Mouse (Mus musculus): ENCODE results near the gene Ptpn11.
"Not testable (repeated sequence)": the region's sequence is repeated elsewhere in the genome, so short reads cannot be mapped to it uniquely, and the experiment has no call there.

The Ptpn11 gene

DNA sequence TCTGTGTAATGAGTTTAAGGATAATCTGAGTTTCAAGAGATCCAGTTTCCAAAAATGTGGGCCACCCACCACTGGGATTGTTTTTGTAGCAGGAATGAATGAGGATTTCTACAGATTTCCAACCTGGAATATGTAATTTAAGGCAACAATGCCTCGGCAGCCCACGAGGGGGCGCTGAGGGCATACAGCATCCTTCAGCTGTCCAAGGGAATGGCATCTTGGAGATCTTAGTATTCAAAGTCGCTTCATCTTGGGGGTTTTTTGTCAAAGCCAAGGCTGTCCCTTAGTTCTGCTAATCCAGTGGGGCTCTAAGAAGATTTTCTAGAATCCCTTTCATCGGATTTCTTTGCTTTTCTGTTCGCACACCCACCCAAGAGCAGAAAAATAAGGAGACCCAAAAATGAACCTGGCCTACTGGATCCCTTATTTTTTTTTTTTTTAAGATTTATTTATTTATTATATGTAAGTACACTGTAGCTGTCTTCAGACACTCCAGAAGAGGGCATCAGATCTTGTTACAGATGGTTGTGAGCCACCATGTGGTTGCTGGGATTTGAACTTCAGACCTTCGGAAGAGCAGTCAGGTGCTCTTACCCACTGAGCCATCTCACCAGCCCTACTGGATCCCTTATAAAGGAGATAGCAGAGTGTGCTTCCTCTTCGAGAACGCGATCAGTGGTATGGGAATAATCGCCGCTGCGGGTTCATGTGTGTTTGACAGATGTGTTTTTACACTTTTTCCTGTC is 24.4 kb upstream of the Ptpn11 start:
- DNase-seq (ENCODE audit: low read depth, low spot score): peak; percentile 75

DNA sequence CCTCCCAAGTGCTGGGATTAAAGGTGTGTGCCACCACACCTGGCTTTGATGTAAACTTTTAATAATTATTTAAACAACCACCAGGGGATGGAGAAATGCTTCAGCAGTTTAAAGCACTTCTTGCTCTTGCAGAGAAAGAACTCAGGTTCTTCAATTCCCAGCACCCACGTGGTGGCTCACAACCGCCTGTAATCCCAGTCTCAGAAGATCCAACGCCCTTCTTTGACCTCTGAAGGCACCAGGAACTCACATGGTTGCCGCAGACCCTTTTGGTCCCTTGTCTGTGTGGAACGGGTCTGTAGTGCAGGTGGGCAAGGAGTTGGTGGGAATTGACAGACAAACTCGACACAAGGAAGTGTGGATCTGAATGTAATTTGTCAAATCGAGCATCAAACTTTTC is 23.5 kb upstream of the Ptpn11 start:
- no peak for DNase-seq (ENCODE audit: low read depth, low spot score)

DNA sequence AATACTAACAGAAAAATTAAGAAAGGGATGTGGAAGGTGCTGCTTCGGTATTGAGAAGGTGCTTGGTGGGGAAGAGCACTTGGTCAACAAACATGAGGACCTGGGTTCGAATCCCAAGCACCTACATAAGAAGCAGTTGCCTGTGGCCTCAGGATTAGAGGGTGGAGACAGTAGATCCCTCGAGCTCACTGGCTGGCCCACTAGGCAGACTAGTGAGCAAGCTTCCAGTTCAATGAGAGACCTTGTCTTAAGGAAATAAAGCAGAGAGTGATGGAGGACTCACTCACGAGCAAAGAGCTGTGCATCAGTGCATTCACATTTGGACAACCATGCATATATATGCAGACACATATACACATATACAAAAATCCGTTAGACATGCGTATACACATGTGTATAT is 20.9 kb upstream of the Ptpn11 start:
- no peak for DNase-seq (ENCODE audit: low read depth, low spot score)

DNA sequence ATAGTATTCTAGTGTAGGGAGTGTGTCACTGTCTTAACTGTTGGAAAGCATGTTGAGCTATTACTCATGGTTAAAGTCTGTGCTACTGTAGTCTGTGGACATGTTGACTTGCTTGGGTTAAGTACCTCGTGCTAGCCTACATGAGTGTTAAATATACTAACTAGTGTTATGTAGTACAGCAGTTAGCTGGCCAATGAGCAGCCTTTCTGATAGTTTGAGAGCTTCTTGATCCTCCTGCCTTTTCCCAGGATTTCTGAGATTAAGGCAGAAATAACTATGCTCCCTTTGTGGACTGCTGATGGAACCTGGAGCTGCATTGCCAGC is 19.4 kb upstream of the Ptpn11 start:
- DNase-seq (ENCODE audit: low read depth, low spot score): no peak

DNA sequence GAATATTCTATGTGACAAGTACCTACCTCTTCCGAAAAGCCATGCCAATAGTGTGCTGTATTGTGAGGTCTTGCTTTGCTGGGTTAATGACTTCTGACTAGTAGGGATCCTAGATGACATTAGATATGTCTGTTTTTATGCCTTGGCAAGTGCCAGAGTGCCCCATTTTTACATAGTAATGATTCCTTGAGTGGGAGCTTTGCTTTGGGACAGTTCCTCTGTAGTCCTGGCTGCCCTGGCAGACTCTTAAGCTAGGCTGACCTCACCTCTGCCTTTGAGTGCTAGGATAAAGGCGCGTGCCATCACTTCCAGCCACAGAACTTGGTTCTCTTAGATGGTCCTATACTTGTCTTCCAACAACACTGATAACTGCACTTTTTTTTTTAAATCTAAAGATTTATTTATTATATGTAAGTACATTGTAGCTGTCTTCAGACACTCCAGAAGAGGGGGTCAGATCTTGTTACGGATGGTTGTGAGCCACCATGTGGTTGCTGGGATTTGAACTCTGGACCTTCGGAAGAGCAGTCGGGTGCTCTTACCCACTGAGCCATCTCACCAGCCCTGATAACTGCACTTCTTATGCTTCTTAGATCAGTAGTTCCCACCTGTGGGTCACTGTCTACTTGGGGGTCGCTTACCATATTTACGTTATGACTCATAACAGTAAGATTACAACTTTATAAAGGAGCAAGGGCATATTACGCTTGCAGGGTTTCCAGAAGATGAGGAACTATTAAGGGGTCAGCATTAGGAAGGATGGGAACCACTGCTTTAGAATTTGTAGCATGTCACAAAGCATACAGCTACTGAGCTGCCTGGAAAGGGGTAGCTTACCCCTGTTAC is 18.8 kb upstream of the Ptpn11 start:
- DNase-seq (ENCODE audit: low read depth, low spot score): no peak

DNA sequence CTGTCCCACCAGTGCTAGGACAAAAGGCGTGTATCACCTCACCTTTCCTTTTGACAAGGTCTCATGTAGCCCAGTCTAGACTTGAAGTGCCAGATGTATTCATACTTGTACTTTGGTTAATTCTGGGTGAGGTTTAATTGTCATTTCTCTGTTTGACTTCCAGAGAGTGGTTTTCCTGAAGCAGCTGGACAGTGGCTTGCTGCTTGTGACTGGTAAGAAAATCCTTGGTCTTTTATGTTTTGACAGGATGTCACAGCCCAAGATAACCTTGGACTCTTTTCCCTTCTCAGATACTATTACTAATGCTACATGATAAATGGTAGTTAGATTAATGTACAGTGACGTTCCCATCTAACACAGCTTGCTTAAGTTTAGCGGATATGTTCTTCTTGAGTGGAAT is 15.8 kb upstream of the Ptpn11 start:
- no peak for DNase-seq (ENCODE audit: low read depth, low spot score)

DNA sequence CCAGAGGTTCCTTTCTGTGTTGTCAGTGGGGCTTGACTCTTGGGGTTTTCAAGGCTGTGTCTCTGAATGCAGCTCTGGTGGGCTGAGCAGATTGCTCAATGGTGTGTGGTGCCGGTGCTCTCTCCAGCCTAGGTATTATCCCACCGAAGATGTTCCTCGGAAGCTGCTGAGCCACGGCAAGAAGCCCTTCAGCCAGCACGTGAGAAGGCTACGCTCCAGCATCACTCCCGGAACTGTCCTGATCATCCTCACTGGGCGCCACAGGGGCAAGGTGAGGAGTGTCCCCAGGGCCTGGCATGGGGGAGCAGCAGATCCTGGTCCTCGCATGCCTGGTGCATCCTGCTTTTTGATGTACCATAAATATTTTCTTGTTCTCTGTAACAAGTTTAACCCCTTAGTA is 15.3 kb upstream of the Ptpn11 start:
- no peak for DNase-seq (ENCODE audit: low read depth, low spot score)

DNA sequence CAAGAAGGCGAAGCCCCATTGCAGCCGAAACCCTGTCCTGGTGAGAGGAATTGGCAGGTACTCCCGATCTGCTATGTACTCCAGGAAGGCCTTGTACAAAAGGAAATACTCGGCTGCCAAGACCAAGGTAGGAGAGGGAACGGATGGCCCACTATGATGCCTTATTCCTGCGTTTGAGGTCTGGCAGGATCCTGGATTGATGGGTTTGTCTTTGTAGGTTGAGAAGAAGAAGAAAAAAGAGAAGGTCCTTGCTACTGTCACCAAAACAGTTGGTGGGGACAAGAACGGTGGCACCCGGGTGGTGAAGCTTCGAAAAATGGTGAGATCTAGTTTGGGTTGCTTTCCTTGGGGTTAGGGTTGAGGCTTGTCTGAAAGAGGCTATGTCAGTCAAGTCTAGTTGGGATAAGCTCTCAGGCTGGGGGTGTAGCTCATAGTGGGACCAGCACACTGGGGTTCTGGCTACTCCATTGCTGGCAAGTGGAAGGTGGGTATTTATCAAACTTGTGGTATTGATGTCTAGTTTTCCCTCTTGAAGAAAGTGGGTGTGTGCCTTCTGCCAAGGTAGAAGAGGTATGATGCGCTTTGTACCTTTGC is 14.4 kb upstream of the Ptpn11 start:
- not testable (repeated sequence) for DNase-seq (ENCODE audit: low read depth, low spot score)

DNA sequence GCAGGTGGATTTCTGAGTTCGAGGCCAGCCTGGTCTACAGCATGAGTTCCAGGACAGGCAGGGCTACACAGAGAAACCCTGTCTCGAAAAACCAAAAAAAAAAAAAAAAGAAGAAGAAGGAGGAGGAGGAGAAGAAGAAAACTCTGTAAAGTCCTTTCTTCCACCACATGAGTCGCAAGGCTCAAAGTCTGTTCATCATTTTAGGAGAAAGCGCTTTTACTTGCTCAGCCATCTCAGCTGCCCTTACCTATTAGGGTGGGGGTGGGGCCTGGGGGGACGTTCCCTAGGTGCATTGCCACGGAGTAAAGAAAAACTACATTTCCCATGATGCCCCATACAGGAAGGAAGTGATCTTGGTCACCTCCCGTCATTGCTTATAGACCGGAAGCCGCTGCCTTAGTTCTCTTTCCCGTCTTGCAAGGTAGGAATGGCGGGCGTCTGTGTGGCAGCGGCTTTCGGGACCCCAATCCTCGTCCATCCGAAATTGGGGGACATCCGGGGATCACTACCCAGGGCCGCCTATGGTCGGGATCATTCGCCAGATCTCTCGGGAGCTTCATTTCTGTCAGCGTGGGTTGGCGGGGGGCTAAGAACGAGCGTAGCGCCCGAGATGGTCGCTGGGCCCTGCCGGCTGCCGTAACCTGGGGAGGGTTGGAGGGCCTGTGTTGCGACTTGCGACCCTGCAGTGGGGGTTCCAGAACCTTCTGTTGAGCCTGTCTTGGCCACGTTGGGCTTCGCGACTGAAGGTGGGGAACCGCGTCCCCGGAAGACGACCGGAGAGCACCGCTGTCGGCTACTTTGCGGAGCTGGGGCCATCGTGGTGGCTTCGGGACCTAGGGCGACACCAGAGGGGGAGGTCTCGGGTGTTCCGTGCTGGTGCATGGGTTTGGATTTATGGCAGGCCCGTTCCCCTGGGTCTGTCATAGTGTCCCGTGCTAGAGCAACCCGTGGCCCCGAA is 13.2 kb upstream of the Ptpn11 start, which contains the start of gene Rpl6:
Rpl6 (plus strand) TSS at position 350 of the 958 bp plus-strand sequence.
- DNase-seq (ENCODE audit: low read depth, low spot score): no peak

DNA sequence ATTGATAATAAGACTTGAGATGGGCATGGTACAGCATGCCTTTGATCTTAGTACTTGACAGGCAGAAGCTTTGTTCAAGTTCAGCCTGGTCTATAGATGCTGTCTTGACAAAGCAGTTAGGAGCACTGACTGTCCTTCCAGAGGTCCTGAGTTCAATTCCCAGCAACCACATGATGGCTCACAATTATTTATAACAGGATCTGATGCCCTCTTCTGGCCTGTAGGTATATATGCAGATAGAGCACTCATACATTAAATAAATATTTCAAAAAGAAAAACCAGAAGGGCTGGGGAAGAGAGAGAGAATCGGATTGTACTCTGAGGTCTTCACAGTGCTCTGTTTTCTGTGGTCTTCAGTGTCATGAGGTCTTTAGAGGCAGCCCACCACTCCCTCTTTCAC is 11.3 kb upstream of the Ptpn11 start:
- no peak for DNase-seq (ENCODE audit: low read depth, low spot score)

DNA sequence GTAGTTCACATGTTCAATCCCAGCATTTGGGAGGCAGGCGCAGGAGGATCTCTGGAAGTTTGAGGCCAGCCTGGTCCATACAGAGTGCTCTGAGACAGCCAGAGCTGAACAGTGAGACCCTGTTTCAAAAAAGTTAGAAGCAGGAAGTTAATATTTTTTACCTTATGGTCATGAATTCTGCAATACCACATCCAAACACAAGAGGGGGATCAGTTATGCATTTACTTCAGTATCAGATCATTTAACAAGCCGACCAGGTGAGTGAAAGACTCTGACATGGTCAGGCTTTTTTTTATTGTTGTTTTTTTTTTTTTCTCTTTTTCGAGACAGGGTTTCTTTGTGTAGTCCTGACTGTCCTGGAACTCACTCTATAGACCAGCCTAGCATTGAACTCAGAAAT is 10.5 kb upstream of the Ptpn11 start:
- no peak for DNase-seq (ENCODE audit: low read depth, low spot score)

DNA sequence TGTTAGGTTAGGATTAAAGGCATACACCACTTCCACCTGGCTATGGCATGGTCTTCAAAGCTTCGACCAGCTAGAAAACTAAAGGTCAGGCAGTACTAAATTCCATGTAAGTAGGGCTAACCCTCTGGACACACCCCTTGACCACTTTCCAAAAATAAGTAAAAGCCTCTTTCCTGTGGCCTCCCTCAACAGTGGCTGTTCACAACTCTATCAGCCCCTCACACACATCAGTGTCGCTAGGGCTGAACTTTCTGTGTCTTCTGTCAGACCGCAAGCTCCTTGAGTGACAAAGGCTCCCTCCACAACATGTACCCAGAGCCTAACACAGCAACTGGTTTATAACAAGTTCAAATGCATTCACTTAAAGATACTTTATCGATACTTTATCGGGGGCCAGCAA is 7.2 kb upstream of the Ptpn11 start:
- no peak for DNase-seq (ENCODE audit: low read depth, low spot score)

DNA sequence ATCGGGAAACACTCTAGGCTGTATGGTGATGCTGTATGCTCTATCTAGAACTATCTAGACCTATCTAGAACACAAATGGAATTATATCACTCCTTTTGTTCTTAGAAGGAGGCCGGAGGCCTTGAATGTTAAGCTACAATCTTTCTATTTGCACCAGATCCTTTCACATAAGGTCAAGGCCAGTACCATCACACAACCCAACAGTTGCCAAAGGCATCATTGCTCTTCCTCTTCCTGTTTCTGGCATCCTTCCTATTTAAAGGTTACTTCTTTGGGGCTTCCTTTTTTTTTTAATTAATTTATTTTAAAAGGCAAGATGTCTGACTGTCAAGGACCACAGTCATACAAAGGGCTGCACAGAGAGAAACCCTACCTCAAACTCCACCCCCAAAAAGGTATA is 6.1 kb upstream of the Ptpn11 start:
- no peak for DNase-seq (ENCODE audit: low read depth, low spot score)

DNA sequence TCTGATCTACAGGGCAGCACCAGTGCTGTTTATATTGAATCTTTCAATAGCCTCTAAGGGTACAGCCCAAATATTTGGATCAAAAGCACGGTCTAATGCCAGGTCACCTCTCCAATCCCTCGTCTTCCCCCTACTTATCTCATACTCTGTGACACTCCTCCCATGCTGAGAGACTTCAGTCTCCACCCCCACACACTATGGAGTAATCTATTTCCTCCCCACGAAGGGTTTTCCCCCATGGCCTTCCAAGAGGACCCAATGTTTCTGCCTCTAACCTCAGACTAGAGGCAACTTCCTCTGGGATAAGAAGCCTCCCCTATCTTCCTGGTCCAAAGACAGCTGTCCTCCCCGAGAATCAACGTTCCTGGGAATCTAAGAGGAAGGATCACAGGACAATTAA is 5.6 kb upstream of the Ptpn11 start:
- DNase-seq (ENCODE audit: low read depth, low spot score): no peak

DNA sequence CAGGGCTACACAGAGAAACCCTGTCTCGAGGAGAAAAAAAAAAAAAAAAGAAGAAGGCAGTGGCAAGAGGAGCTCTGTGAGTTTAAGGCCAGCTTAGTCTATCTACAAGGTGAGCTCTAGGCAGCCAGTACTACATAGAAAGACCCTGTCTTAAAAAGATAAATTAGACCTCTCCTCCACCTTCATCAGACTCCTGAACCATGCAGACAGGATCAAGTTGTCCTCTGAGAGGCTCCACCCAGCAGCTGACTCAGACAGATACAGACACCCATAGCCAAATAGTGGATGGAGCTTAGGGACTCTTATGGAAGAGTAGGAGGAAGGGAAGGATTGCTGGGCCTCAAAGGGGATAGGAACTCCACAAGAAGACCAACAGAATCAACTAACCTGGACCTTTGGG is 3.0 kb upstream of the Ptpn11 start:
- DNase-seq (ENCODE audit: low read depth, low spot score): no peak

DNA sequence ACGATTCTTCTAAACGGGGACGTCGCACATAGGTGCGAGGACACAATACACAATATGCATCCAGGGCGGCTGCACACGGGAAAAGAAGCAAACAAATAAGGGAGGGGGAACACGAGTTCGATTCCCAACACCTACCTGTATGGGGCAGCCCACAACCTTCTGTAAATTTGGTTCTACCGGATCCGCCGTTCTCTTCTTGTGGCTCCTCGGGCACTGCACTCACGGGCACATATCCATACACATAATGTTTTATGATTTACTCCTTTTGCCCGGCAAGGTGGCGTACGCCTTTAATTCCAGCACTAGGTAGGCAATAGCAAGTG is 348 bp upstream of the Ptpn11 start:
- no peak for DNase-seq (ENCODE audit: low read depth, low spot score)

DNA sequence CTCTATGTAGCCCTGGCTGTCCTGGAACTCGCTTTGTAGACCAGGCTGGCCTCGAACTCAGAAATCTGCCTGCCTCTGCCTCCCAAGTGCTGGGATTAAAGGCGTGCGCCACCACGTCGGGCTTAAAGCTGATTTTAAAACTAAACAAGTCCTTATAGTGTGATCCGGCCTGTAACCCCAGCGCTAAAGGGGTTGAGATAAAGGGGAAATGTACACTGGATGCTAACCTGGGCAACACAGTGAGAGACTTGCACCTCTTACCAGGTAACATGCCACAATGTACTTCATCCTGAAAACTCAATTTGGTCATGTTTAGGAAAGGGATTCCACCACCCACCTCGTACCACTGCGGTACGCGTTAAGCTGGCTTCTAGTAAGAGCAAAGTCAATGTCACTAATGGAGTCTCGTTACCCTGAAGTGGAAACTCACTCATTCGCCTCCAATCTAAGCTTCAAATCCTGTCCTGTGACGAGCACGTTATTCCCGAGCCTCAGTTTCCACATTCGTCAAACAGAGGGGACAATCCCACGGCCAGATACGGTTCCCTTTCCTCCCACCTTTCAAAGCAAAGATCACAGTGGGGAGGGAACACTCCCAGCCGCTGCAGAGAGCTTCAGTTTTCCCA is 874 bp downstream of the Ptpn11 start:
- no peak for DNase-seq (ENCODE audit: low read depth, low spot score)

DNA sequence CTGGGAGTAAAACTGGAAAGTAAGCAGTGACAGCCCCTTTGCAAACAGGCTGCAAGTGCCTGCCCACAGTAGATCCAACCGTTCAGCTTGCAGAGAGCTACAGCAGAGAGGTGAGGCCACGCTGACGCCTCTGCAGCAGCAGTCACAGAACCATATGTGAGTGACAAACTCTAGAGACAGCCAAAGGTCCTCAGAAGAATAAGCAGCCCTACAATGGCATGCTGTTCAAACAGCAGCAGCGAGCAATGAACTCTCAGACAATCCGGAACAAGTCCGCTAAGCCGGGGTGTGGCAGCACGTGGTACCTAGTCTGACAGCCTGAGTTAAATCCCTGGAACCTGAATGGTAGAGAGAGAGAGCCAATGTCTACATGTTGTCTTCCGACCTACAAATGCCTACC is 2.0 kb downstream of the Ptpn11 start:
- DNase-seq (ENCODE audit: low read depth, low spot score): no peak

DNA sequence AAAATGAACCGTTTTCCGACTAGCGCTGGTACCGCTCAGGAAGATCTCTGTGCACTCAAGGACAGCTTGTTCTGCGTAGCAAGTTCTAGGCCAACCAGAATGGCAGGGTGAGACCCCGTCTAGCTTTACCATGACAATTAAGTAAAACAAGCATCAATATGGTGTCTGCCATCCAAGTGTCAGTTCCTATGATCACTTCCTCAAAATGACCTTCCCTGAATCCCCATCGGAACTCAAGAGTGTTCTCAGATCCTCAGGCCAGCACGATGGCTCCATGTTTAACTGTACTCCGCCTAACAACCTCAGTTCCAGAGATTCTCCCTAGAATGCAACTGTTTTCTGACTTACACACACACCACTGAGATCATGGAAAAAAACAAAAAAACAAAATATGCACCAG is 2.9 kb downstream of the Ptpn11 start:
- no peak for DNase-seq (ENCODE audit: low read depth, low spot score)

DNA sequence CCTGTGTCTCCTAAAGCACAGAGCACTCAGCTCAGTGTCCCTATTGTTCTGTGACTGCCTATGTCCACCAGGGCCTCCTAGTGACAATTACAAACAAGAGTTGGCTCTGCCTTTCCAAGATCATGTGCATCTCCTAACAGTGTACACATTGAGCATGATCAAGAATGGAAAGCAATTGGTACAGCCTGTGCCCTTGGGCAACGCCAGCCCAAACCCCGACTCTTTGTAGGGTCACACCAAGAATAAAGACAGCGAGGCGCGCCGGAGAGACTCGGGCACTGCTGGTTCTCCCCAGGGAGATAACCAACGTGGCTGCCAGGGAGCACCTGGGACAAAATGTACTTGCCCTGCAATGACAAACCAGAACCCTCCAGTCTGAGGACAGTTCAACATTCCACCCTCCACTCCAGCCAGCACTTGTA is 3.6 kb downstream of the Ptpn11 start:
- no peak for DNase-seq (ENCODE audit: low read depth, low spot score)

DNA sequence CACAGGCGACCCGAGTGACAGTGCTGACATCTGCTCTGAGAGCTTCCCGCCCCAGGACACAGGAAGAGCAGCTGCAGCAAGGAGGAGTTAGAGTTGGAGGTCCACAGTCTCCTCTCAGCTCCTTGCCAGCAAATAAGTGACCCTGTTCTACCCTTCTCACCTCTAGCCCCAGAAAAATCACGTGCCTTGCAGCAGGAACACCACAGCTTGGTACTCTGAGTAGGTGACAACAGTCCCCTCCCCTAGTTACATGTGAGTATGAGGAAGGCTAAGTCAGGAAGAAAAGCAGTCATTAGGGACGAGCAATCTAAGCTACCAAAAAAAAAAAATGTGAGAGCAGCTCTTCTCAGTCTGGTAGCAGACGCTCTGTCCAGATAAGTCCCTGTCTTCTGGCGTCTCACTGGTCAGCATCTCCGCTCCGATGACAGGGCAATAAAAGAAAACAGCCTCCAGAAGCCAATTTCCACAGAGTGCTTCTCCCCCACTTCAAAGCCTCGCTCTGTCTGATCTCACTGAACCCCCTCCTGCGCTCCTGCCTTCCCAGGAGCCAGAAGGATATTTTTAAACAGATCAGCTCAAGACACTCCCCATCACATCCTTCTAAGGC is 6.1 kb downstream of the Ptpn11 start:
- DNase-seq (ENCODE audit: low read depth, low spot score): no peak
